Mouse (Mus musculus): ENCODE measurements around the gene Ptar1. TPM values are rescaled to one million over a fixed set of nuclear protein-coding genes. Genes with fewer than 3 reads are reported as not detected.

Ptar1 gene
- polyA plus RNA-seq, 1 experiment: 12.1 TPM

GRCm38 (mm10) chr19:23779130-23779529 is 91.9 kb downstream of the Ptar1 start:
- Histone ChIP-seq H3K27ac (ENCODE audit: insufficient read depth, low read length) (no peak overlapping the region), H3K4me1 (ENCODE audit: control insufficient read depth, insufficient read depth, low read length) (peaks cover 19% of the 10 kb centered on the region), H3K4me3 (replicated peaks; ENCODE audit: insufficient read depth, low read depth, low read length) (no peak overlapping the region), H3K27me3 (ENCODE audit: control insufficient read depth, insufficient read depth, low read length) (no peaks in the 10 kb centered on the region)
- no peak for TF ChIP-seq CTCF (IDR thresholded peaks at IDR 0.05; ENCODE audit: borderline replicate concordance, insufficient read depth, low read depth, low read length)
- no peak for TF ChIP-seq POLR2A (IDR thresholded peaks at IDR 0.05; ENCODE audit: borderline replicate concordance, insufficient read depth, low read length)
- DNase-seq: no peak

GRCm38 (mm10) chr19:23780105-23780504 is 92.9 kb downstream of the Ptar1 start:
- no peak for TF ChIP-seq CTCF (IDR thresholded peaks at IDR 0.05; ENCODE audit: borderline replicate concordance, insufficient read depth, low read depth, low read length)
- TF ChIP-seq POLR2A (IDR thresholded peaks at IDR 0.05; ENCODE audit: borderline replicate concordance, insufficient read depth, low read length): no peak
- Histone ChIP-seq H3K4me1 (ENCODE audit: control insufficient read depth, insufficient read depth, low read length) (peaks cover 19% of the 10 kb centered on the region), H3K27me3 (ENCODE audit: control insufficient read depth, insufficient read depth, low read length) (no peaks in the 10 kb centered on the region), H3K4me3 (replicated peaks; ENCODE audit: insufficient read depth, low read depth, low read length) (no peak overlapping the region), H3K27ac (ENCODE audit: insufficient read depth, low read length) (no peak overlapping the region)
- DNase-seq: no peak
- 32% methylated on average over 4 of the region's 4 CpGs for WGBS

Other genes with a start within 250 kb of the Ptar1 start
- gene Mamdc2, start 239.0 kb upstream of the Ptar1 start, polyA plus RNA-seq (2012; rRNA removed): 2.7 and 3.6 TPM in 2 replicates
- gene 1700028P14Rik, start 34.6 kb upstream of the Ptar1 start, polyA plus RNA-seq (2012; rRNA removed): 1.5 and 1.6 TPM in 2 replicates
- 78.3 and 80.4 TPM in 2 replicates for gene Apba1, start 71.5 kb downstream of the Ptar1 start, polyA plus RNA-seq (2012; rRNA removed)

Data from cerebellum, adult 2 months (tissue).